Mouse (Mus musculus) hindbrain, embryonic 12.5 days (tissue): Measurements from ENCODE around the gene Spata33. TPM values are rescaled to one million over a fixed set of nuclear protein-coding genes. Genes with fewer than 3 reads are reported as not detected.
"Not testable (repeated sequence)": the region's sequence is repeated elsewhere in the genome, so short reads cannot be mapped to it uniquely, and the experiment has no call there.

Source experiments
- ATAC-seq: fragments of 200-750 bp; cut with Nextera tagmentation; 2 replicates; pipeline ENCODE4 v1.8.0; 2017; ENCODE audit warnings: moderate TSS enrichment; ENCODE audit not compliant: low FRiP score
- H3K27ac ChIP-seq: fragments of 300-500 bp; sonication (generic); 2 replicates; pipeline ENCODE4 v1.5.1; 2016; ENCODE audit warnings: mild to moderate bottlenecking
- H3K27me3 ChIP-seq: fragments of 300-500 bp; sonication (generic); 2 replicates; pipeline ENCODE4 v1.6.1; 2016; ENCODE audit warnings: mild to moderate bottlenecking
- H3K36me3 ChIP-seq: fragments of 300-500 bp; sonication (generic); 2 replicates; pipeline ENCODE4 v1.6.1; 2016; ENCODE audit warnings: mild to moderate bottlenecking
- H3K4me1 ChIP-seq: fragments of 300-500 bp; sonication (generic); 2 replicates; pipeline ENCODE4 v1.6.1; 2016
- H3K4me2 ChIP-seq: fragments of 300-500 bp; sonication (generic); replicated peaks from 2 replicates; pipeline ENCODE4 v1.6.1; 2016; ENCODE audit warnings: mild to moderate bottlenecking
- H3K4me3 ChIP-seq: fragments of 300-500 bp; sonication (generic); 2 replicates; pipeline ENCODE4 v1.5.1; 2016; ENCODE audit warnings: mild to moderate bottlenecking
- H3K9ac ChIP-seq: fragments of 300-500 bp; sonication (generic); 2 replicates; pipeline ENCODE4 v1.6.1; 2016; ENCODE audit warnings: mild to moderate bottlenecking, moderate library complexity
- H3K9me3 ChIP-seq: fragments of 300-500 bp; sonication (generic); replicated peaks from 2 replicates; pipeline ENCODE4 v1.6.1; 2016; ENCODE audit warnings: mild to moderate bottlenecking
- WGBS: fragments of 180-500 bp; shearing (Covaris S2); methylation state at CpG from one replicate; pipeline ENCODE4 v1.1.7; 2016; 5-methylcytosine and 5-hydroxymethylcytosine counted together
- polyA plus RNA-seq: library from polyadenylated mRNA; unstranded; fragments of >200 nt; fragmentation: Nextera tagmentation; extraction: Ambion mirVana; gene quantifications from 2 replicates; pipeline ENCODE4 v1.2.1, GENCODE M21; 2016

The Spata33 gene
- polyA plus RNA-seq, 1 experiment from 2014 or later = 8.8 TPM

GRCm38 (mm10) chr8:123211876-123212275 lies 756 bp upstream of the Spata33 start:
- H3K36me3 ChIP-seq = peaks cover 42% of the 10 kb centered on the region
- peak overlapping the region; percentile 93 for H3K4me3 ChIP-seq
- H3K27me3 ChIP-seq = no peaks in the 10 kb centered on the region
- peak overlapping the region; percentile 98 for H3K9ac ChIP-seq
- H3K9me3 ChIP-seq = no peaks in the 10 kb centered on the region
- H3K4me1 ChIP-seq = peaks cover 23% of the 10 kb centered on the region
- 45% methylated on average over 10 of the region's 10 CpGs for WGBS
- peak overlapping the region; percentile 89 for H3K4me2 ChIP-seq
- H3K27ac ChIP-seq = no peak overlapping the region
- no peak for ATAC-seq

- H3K4me3 ChIP-seq = peak overlapping the region; percentile 93
- 21% methylated on average over 22 of the region's 22 CpGs for WGBS
- H3K4me1 ChIP-seq = peaks cover 23% of the 10 kb centered on the region
- H3K27me3 ChIP-seq = no peaks in the 10 kb centered on the region
- H3K4me2 ChIP-seq = peak overlapping the region; percentile 89
- no peaks in the 10 kb centered on the region for H3K9me3 ChIP-seq
- no peak for ATAC-seq
- peaks cover 29% of the 10 kb centered on the region for H3K36me3 ChIP-seq
- peak overlapping the region; percentile 98 for H3K9ac ChIP-seq
- peak overlapping the region; percentile 50; the same call in 1 of the 2 replicates for H3K27ac ChIP-seq
Observed at GRCm38 (mm10) chr8:123213118-123213772, 613 bp downstream of the Spata33 start.

- no peak overlapping the region for H3K9ac ChIP-seq
- no peak overlapping the region for H3K27ac ChIP-seq
- 85% methylated on average over 3 of the region's 3 CpGs for WGBS
- no peak overlapping the region for H3K4me3 ChIP-seq
- H3K9me3 ChIP-seq = no peaks in the 10 kb centered on the region
- no peak overlapping the region for H3K4me2 ChIP-seq
- H3K36me3 ChIP-seq = 0 out of 2 replicates have a peak, but pooled peaks cover 7% of the 10 kb centered on the region
- H3K4me1 ChIP-seq = peaks cover 23% of the 10 kb centered on the region
- ATAC-seq = no peak
- no peaks in the 10 kb centered on the region for H3K27me3 ChIP-seq
Observed at GRCm38 (mm10) chr8:123215430-123215829, 2.8 kb downstream of the Spata33 start.

GRCm38 (mm10) chr8:123220917-123221316 lies 8.3 kb downstream of the Spata33 start:
- WGBS = 93% methylated on average over 1 of the region's 1 CpGs

DNA sequence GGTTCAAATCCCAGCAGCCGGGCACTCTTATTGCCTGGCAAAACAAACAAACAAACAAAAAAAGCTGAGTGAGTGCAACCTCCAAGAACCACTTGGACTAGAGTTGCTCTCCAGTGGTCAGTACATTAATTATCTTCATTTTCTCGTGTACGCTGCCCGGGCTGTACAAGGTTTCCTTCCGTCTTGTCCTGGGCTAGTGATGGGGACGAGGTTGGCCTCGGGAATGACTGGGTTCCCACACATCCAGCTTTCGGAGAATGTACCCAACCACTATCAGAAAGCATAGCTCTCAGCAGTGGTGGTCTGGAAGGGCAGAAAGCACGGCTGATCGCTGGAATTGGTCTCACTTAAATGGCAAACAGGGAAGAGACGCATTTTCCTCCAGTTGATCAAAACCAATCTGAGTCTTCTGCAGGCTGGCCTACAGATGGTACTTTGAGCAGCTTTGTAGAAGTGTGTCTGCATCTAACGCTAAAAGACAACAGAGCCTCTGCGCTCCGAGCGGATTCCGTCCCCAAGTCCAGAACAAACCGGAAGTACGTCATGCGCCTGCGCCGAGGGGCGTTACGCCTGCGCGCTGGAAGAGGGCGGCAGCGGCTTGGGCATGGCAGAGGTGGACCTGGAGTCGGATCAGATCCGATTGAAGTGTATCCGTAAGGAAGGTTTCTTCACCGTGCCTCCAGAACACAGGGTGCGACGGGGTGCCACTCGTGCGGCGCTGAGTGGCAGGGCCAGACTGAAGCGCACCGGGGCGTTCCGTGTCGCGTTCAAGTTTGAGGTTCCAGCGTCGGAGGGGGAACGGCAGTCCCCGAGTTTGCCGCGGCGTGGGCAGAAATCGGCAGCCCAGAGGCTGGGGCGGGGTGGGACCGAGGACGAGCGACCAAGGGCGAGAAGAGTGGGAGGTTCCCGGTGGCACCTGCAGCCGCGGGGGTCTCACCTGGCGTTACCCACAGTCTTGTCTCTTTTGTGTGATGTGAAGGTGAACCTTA lies 11.9 kb downstream of the Spata33 start, which contains the start of gene Cdk10:
TSS of gene Cdk10 (plus strand) at position 565 of the 989 bp plus-strand sequence.
- H3K4me1 ChIP-seq = peaks cover 16% of the 10 kb centered on the region
- H3K4me3 ChIP-seq = peak within 1 kb of the TSS; percentile 84
- H3K4me2 ChIP-seq = peak within 1 kb of the TSS; percentile 95
- H3K9ac ChIP-seq = peak within 1 kb of the TSS; percentile 94
- H3K27ac ChIP-seq = peak within 1 kb of the TSS; percentile 82
- peaks cover 24% of the 10 kb centered on the region for H3K36me3 ChIP-seq
- H3K9me3 ChIP-seq = no peaks in the 10 kb centered on the region
- peak; percentile 81 for ATAC-seq
- WGBS = 4% methylated on average over 59 of the region's 59 CpGs
- no peaks in the 10 kb centered on the region for H3K27me3 ChIP-seq

More at GRCm38 (mm10) chr8:123220917-123221316, 8.3 kb downstream of the Spata33 start:
- Histone ChIP-seq H3K4me1 (peaks cover 15% of the 10 kb centered on the region), H3K27ac (no peak overlapping the region), H3K9ac (no peak overlapping the region), H3K9me3 (no peaks in the 10 kb centered on the region), H3K4me2 (no peak overlapping the region), H3K27me3 (no peaks in the 10 kb centered on the region), H3K4me3 (no peak overlapping the region), H3K36me3 (no peaks in the 10 kb centered on the region)
- ATAC-seq = no peak

DNA sequence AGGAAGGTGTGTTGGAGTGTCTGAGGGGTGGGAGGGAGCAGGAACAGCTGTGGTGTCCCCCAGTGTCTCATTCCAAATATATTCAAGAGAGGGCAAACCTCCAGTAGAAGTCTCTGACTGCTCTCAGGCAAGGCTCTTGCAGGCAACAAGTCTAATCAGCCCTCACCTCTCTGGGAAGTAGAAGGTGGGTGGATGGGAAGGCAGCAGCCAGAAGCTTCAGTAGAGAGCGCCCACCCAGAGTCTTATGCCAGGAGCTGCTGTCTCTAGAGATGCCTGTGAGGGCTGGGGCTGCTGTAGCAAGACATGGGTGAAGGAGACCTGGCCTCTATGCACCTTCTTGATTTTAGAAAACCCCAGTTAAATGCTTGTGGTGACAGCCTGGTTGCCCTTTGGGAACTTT lies 15.8 kb downstream of the Spata33 start:
- no peaks in the 10 kb centered on the region for H3K9me3 ChIP-seq
- no peak overlapping the region for H3K27ac ChIP-seq
- H3K4me2 ChIP-seq = no peak overlapping the region
- no peak overlapping the region for H3K9ac ChIP-seq
- peaks cover 30% of the 10 kb centered on the region for H3K36me3 ChIP-seq
- H3K4me1 ChIP-seq = peaks cover 19% of the 10 kb centered on the region
- 96% methylated on average over 1 of the region's 1 CpGs for WGBS
- H3K4me3 ChIP-seq = no peak overlapping the region
- ATAC-seq = no peak
- peaks cover 3% of the 10 kb centered on the region for H3K27me3 ChIP-seq

DNA sequence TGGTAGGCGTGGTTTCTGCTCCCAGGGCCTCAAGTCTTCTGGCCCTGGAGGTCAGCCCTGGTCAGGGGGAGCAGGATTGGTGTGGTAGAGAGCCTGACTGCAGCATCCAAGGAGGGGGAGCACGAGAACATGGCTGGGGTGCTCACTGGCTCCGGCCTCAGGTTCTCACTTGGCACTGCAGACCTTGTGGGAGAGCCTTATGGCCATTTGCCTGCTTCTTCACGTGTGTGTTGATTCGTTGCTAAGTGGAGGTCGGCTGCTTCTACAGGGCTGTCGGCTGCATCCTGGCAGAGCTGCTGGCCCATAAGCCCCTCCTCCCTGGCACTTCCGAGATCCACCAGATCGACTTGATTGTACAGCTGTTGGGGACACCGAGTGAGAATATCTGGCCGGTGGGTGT lies 17.7 kb downstream of the Spata33 start:
- 87% methylated on average over 11 of the region's 11 CpGs for WGBS
- Histone ChIP-seq H3K4me1 (peaks cover 21% of the 10 kb centered on the region), H3K27me3 (peaks cover 22% of the 10 kb centered on the region), H3K36me3 (peaks cover 30% of the 10 kb centered on the region)
- H3K9ac ChIP-seq, ATAC-seq, H3K27ac ChIP-seq, H3K4me3 ChIP-seq, H3K4me2 ChIP-seq, H3K9me3 ChIP-seq: not testable (repeated sequence)

- WGBS = 63% methylated on average over 5 of the region's 5 CpGs
Observed at GRCm38 (mm10) chr8:123231742-123232141, 19.1 kb downstream of the Spata33 start.

GRCm38 (mm10) chr8:123232553-123232952 lies 19.9 kb downstream of the Spata33 start:
- H3K9ac ChIP-seq = no peak overlapping the region
- H3K9me3 ChIP-seq = no peaks in the 10 kb centered on the region
- H3K4me2 ChIP-seq = no peak overlapping the region
- H3K36me3 ChIP-seq = peaks cover 21% of the 10 kb centered on the region
- no peak for ATAC-seq
- peaks cover 43% of the 10 kb centered on the region for H3K27me3 ChIP-seq
- peaks cover 23% of the 10 kb centered on the region for H3K4me1 ChIP-seq
- 43% methylated on average over 7 of the region's 7 CpGs for WGBS
- no peak overlapping the region for H3K27ac ChIP-seq
- H3K4me3 ChIP-seq = no peak overlapping the region

More at GRCm38 (mm10) chr8:123231742-123232141, 19.1 kb downstream of the Spata33 start:
- no peaks in the 10 kb centered on the region for H3K9me3 ChIP-seq
- peaks cover 23% of the 10 kb centered on the region for H3K4me1 ChIP-seq
- no peak overlapping the region for H3K4me2 ChIP-seq
- peaks cover 30% of the 10 kb centered on the region for H3K36me3 ChIP-seq
- H3K9ac ChIP-seq = no peak overlapping the region
- no peak overlapping the region for H3K4me3 ChIP-seq
- no peak overlapping the region for H3K27ac ChIP-seq
- ATAC-seq = no peak
- peaks cover 35% of the 10 kb centered on the region for H3K27me3 ChIP-seq

DNA sequence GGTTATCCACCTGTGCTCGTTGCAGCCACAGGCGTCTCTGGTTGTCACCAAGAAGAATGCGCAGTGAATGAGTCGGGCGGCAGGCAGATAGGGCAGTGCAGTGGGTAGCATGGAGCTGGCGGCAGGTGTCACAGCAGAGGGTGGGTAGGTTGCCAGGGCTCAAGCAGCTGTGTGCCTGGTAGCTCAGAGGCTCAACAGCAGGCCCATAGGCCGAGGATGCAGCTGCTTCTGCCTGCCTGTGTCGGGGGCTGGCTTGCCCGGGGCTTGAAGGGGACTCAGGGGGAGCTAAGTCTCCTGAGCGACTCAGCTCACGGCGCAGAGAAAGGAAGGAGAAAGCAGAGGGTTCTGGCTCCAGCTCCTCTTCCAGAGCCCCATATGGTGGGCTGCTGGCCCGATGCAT lies 20.7 kb downstream of the Spata33 start:
- Histone ChIP-seq H3K27me3 (peaks cover 44% of the 10 kb centered on the region), H3K9me3 (no peaks in the 10 kb centered on the region), H3K27ac (no peak overlapping the region), H3K4me3 (no peak overlapping the region), H3K36me3 (peaks cover 14% of the 10 kb centered on the region), H3K4me1 (peaks cover 23% of the 10 kb centered on the region), H3K9ac (no peak overlapping the region), H3K4me2 (no peak overlapping the region)
- 0 out of 2 replicates have a peak, but pooled peaks have one; percentile 18 for ATAC-seq
- 67% methylated on average over 12 of the region's 13 CpGs for WGBS

DNA sequence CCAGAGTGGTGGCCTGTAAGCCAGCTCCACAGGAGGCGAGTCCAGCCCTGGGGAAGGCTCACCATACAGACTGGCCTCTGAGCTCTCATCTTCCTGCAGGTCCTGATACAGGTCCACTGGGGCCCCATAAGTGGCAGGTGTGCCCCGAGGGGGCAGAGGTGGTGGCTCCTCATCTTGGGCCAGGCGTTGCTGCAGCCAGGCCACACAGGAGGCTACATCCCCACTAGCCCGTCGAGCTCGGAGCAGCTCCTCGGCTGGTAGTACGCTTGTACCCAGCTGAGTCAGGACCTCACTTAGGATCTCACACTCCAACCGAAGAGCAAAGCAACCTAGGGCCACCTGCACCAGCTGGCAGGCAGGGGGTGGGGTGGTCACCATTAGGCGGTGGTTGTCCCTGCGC lies 21.1 kb downstream of the Spata33 start:
- H3K36me3 ChIP-seq = peaks cover 12% of the 10 kb centered on the region
- no peak overlapping the region for H3K4me3 ChIP-seq
- no peak overlapping the region for H3K9ac ChIP-seq
- no peak overlapping the region for H3K27ac ChIP-seq
- 76% methylated on average over 11 of the region's 11 CpGs for WGBS
- no peak overlapping the region for H3K4me2 ChIP-seq
- H3K27me3 ChIP-seq = peaks cover 44% of the 10 kb centered on the region
- no peaks in the 10 kb centered on the region for H3K9me3 ChIP-seq
- H3K4me1 ChIP-seq = peaks cover 23% of the 10 kb centered on the region
- ATAC-seq = no peak

DNA sequence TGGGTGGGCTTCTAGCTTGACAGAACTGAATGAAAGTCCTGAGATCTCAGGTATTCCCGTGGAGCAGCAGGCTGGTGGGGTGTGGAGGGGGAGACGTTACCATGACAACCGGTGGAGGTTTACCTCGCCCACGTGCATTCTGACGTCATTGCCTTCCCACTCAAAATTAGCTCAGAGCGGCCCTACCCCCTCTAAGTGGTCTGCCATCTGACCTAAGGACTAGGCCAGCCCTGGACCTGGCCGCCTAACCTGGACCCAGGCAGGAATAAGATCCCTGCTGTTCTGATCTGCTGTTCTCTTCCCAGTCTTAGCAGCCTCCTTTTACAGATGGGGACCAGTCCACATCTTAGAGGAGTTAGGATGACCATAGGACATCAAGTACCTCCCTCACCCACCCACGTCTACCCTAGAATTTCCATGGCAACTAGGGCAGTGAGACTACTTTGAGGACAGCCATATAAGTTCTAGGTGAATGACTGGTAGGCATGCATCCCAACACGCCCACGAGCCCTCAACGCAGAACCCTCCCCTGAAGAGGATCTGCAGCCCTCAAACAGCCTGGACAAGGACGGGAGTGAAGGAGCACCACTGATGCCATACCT lies 22.4 kb downstream of the Spata33 start:
- H3K9me3 ChIP-seq = no peaks in the 10 kb centered on the region
- H3K4me1 ChIP-seq = peaks cover 23% of the 10 kb centered on the region
- ATAC-seq = peak; percentile 16; the same call in 1 of the 2 replicates
- peaks cover 6% of the 10 kb centered on the region; the same call in 1 of the 2 replicates for H3K36me3 ChIP-seq
- peak overlapping the region; percentile 41 for H3K4me3 ChIP-seq
- H3K9ac ChIP-seq = peak overlapping the region; percentile 52
- WGBS = 35% methylated on average over 13 of the region's 13 CpGs
- H3K4me2 ChIP-seq = peak overlapping the region; percentile 75
- H3K27ac ChIP-seq = no peak overlapping the region
- peaks cover 44% of the 10 kb centered on the region for H3K27me3 ChIP-seq
